Mouse (Mus musculus): Measurements from ENCODE around the gene Cuedc1.

DNA sequence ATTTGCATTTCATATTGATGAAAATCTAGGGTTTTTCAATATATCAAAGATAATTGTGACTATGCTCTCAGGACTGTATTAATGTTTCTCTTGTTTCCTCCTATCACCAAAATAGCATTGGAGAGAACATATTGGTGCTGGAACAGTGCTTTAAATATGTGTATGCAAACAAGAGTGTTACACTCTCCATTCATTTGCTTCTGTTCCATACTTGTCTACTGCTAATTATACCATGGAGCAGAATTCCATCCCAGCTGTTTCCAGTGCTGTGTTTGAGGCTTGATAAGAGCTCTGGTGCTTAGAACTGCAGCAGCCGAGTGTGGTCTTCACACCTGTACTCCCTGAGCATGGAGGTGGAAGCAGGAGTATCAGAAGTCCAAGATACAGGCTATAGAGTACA, 21.5 kb upstream of the Cuedc1 start:
- no peak for TF ChIP-seq CTCF (IDR thresholded peaks at IDR 0.05; ENCODE audit: borderline replicate concordance, extremely low read depth, insufficient read depth, insufficient read length)
- TF ChIP-seq POLR2A (IDR thresholded peaks at IDR 0.05; ENCODE audit: borderline replicate concordance, extremely low read depth, insufficient read depth, insufficient read length, poor library complexity, severe bottlenecking) = no peak

All from brain, embryonic 14.5 days (tissue).